Mouse (Mus musculus) liver, embryonic 14.5 days (tissue): Measurements from ENCODE around the gene Adsl. TPM values are rescaled to one million over a fixed set of nuclear protein-coding genes. Genes with fewer than 3 reads are reported as not detected.

Experiments
- ATAC-seq: fragments of 200-750 bp; cut with Nextera tagmentation; 2 replicates; pipeline ENCODE4 v1.8.0; 2017; ENCODE audit warnings: moderate number of reproducible peaks, mild to moderate bottlenecking, moderate library complexity; ENCODE audit not compliant: insufficient read depth
- DNase-seq, 3 experiments: peaks; one replicate each; pipeline ENCODE4 v3.0.0-alpha.2; 2012 to 2013; ENCODE audit warnings: low read depth in 3 of 3, low spot score in 3 of 3
- H3K27ac ChIP-seq: fragments of 300-500 bp; sonication (generic); 2 replicates; pipeline ENCODE4 v1.5.1; 2014; ENCODE audit warnings: moderate library complexity, mild to moderate bottlenecking, control low read depth, inconsistent platforms
- H3K27me3 ChIP-seq: fragments of 300-500 bp; sonication (generic); 2 replicates; pipeline ENCODE4 v1.6.1; 2014; ENCODE audit warnings: mild to moderate bottlenecking, low read length, moderate library complexity; ENCODE audit not compliant: control insufficient read depth, insufficient read depth
- H3K36me3 ChIP-seq: fragments of 300-500 bp; sonication (generic); replicated peaks from 2 replicates; pipeline ENCODE4 v1.6.1; 2014; ENCODE audit warnings: low read depth; ENCODE audit not compliant: control insufficient read depth, insufficient read depth
- H3K4me1 ChIP-seq, 2 experiments: fragments of 200-500 bp in 1 of 2; fragments of 300-500 bp in 1 of 2; sonication (generic) in 1 of 2; replicated peaks; 2 replicates each; pipeline ENCODE4 v1.6.1; 2012 to 2014; ENCODE audit warnings: antibody characterized with exemption in 1 of 2, inconsistent platforms in 1 of 2, low read length in 1 of 2; ENCODE audit not compliant: control insufficient read depth in 2 of 2, insufficient read depth in 2 of 2
- H3K4me2 ChIP-seq: fragments of 300-500 bp; sonication (generic); 2 replicates; pipeline ENCODE4 v1.6.1; 2014; ENCODE audit warnings: low read depth, mild to moderate bottlenecking, control low read depth, moderate library complexity
- H3K4me3 ChIP-seq, 2 experiments: fragments of 200-500 bp in 1 of 2; fragments of 300-500 bp in 1 of 2; sonication (generic) in 1 of 2; 2 replicates each; pipeline ENCODE4 v1.5.1; 2012 to 2014; ENCODE audit warnings: low read depth in 2 of 2, low read length in 2 of 2, mild to moderate bottlenecking in 2 of 2, control low read depth in 1 of 2, inconsistent platforms in 1 of 2, moderate library complexity in 1 of 2; ENCODE audit not compliant: insufficient read depth in 1 of 2
- H3K9ac ChIP-seq: fragments of 300-500 bp; sonication (generic); replicated peaks from 2 replicates; pipeline ENCODE4 v1.6.1; 2014; ENCODE audit warnings: mild to moderate bottlenecking, control low read depth, moderate library complexity
- H3K9me3 ChIP-seq: fragments of 300-500 bp; sonication (generic); 2 replicates; pipeline ENCODE4 v1.6.1; 2016; ENCODE audit warnings: low read length, mixed read lengths; ENCODE audit not compliant: control insufficient read depth
- CTCF ChIP-seq: IDR thresholded peaks from 2 replicates; pipeline ENCODE4 v1.5.1; 2016; ENCODE audit warnings: antibody characterized with exemption, low read depth, control low read depth
- EP300 ChIP-seq: IDR thresholded peaks from 2 replicates; pipeline ENCODE4 v1.6.1; 2016; ENCODE audit warnings: antibody characterized with exemption, low read depth
- WGBS: fragments of 180-500 bp; shearing (Covaris S2); extraction: QIAGEN DNeasy Blood & Tissue Kit; methylation state at CpG from one replicate; pipeline ENCODE4 v1.1.7; 2014; ENCODE audit not compliant: insufficient replicate concordance; 5-methylcytosine and 5-hydroxymethylcytosine counted together
- polyA plus RNA-seq, 2 experiments: library from polyadenylated mRNA; depleted of rRNA in 1 of 2; stranded (reverse) in 1 of 2; unstranded in 1 of 2; fragments of >200 nt; fragmentation: Nextera tagmentation in 1 of 2; extraction: Ambion mirVana in 1 of 2; gene quantifications; 2 replicates each; pipeline versions ENCODE4 v1.2.1 to v1.2.3; 2012 to 2014

Gene Adsl
- polyA plus RNA-seq, 2 experiments: 43.8 to 48.2 TPM

DNA sequence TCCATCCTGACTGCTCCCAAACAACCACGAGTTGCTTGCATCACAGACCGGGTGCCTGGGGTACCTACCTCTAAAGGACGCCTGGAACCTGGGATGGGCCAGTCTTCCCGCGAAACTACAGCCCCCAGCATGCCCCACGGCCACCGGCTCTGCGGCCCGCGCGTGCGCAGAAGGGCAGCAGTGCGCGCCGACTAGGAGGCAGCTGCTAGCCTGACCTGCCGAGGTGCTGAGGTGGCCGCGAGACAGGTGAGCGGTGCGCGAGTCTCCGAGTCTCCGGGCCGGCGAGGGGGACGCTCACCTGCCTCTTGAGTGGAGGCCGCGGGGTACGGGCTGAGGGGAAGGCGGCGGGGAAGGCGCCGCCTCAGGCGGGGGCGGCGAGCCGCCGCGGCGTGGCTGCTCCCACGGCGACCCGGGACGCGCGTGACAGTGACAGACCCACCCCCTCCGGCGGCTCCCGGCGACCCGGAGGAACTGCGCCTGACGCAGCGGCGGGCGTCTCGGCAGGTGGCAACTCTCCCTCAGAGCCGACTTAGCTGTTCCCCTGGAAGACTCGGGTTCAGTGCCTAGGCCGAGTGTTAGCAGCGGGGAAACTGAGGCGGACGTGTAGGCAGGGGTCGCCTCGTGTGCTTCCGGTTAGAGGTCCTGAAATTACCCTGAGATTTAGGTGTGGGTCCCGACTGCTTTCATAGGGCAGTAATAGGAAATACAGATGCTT, 29.5 kb downstream of the Adsl start, which contains the start of gene Sgsm3:
TSS of gene Sgsm3 (plus strand) at position 146 of the 715 bp plus-strand sequence.
- H3K4me1 ChIP-seq: peaks cover 0 to 22% of the 10 kb centered on the region in 2 experiments; a peak in 3 of 4 replicates
- WGBS: under 1% methylated on average over 66 of the region's 67 CpGs
- H3K9ac ChIP-seq: peak within 1 kb of the TSS; percentile 74
- peak; percentile 86 for ATAC-seq
- H3K27me3 ChIP-seq: no peaks in the 10 kb centered on the region
- H3K9me3 ChIP-seq: no peaks in the 10 kb centered on the region
- no peak within 1 kb of the TSS for H3K27ac ChIP-seq
- peak within 1 kb of the TSS; percentile 82 to 85 for H3K4me3 ChIP-seq
- TF ChIP-seq EP300: no peak
- TF ChIP-seq CTCF: no peak
- peak; percentile 67 to 72 (median 67) for DNase-seq
- H3K36me3 ChIP-seq: no peaks in the 10 kb centered on the region
- H3K4me2 ChIP-seq: peak within 1 kb of the TSS; percentile 72

DNA sequence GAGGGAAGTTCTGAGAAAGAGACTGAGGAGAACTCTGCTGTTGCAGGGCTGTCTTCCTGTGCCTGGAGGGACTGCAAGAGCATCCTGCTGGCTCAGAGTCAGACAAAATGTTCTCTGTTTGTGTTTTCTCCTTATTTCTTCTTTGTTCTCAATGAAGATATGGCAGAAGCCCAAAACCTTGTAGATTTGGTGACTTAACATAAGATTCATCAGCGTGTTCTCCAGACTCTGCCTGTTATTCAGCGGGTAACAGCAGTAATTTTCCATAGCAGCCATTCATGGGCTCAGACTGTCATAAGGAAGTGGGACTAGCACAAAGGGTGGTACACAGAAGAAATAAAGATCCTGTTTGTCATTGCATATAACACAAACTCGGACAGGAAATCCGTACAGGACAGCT, 31.3 kb downstream of the Adsl start:
- no peaks in the 10 kb centered on the region for H3K36me3 ChIP-seq
- 63% methylated on average over 4 of the region's 4 CpGs for WGBS
- no peak for TF ChIP-seq EP300
- TF ChIP-seq CTCF: no peak
- no peak for ATAC-seq
- no peaks in the 10 kb centered on the region for H3K27me3 ChIP-seq
- DNase-seq: no peak
- no peak overlapping the region for H3K4me2 ChIP-seq
- peaks cover 0 to 22% of the 10 kb centered on the region in 2 experiments; a peak in 3 of 4 replicates for H3K4me1 ChIP-seq
- H3K4me3 ChIP-seq: no peak overlapping the region
- H3K27ac ChIP-seq: no peak overlapping the region
- H3K9ac ChIP-seq: no peak overlapping the region
- no peaks in the 10 kb centered on the region for H3K9me3 ChIP-seq

DNA sequence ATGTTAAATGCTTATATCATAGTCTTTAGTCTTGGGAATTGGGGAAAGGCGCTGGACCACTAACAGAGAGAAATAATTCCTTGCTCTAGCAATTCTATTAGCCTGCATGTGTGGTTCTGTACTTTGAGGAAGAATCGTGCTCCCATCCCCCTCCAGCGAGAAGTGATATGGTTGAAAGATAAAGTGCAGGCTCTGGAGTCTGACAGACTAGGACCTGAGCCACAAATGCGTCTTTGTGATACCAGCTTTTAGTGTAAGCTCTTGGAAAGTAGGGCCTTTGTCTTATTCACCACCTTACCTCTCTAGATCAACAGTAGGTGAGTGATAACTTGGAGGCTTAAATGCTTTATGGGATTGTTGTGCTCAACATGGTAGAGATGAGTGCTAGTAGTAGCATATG, 32.9 kb downstream of the Adsl start:
- no peak for TF ChIP-seq CTCF
- peak; percentile 53; the same call in 1 of the 2 replicates for TF ChIP-seq EP300
- Histone ChIP-seq H3K27ac (no peak overlapping the region), H3K36me3 (no peaks in the 10 kb centered on the region), H3K9ac (no peak overlapping the region), H3K27me3 (no peaks in the 10 kb centered on the region), H3K4me2 (no peak overlapping the region), H3K4me3 (no peak overlapping the region), H3K4me1 (peaks cover 0 to 22% of the 10 kb centered on the region in 2 experiments; a peak in 3 of 4 replicates), H3K9me3 (no peaks in the 10 kb centered on the region)
- DNase-seq: peak in 1 of 3 experiments; percentile 28
- WGBS: 26% methylated on average over 4 of the region's 4 CpGs
- ATAC-seq: peak; percentile 66

DNA sequence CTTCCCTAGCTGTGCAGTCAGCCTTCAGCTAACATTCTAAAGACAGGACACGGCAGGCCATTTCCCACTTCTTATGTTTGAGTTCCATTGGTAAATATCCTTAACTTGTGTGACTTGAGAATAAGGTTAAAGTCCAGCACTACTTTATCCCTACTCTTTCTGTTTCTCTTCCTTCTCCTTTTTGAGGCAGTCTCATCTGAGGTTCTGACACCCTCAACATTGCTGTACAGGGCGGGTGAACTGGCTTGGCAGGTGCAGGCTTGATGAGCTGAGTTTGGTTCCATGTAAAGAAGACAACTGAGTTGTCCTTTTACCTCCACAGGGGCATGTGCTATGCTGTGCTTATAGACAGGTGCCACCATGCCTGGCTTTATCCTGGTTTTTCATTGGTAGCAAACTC, 35.0 kb downstream of the Adsl start:
- no peak overlapping the region for H3K4me2 ChIP-seq
- no peak for ATAC-seq
- H3K9ac ChIP-seq: no peak overlapping the region
- TF ChIP-seq CTCF (no peak), EP300 (no peak)
- H3K9me3 ChIP-seq: no peaks in the 10 kb centered on the region
- no peaks in the 10 kb centered on the region for H3K27me3 ChIP-seq
- H3K4me1 ChIP-seq: peaks cover 2 to 25% of the 10 kb centered on the region in 2 experiments; a peak in 3 of 4 replicates
- WGBS: 84% methylated on average over 2 of the region's 2 CpGs
- no peaks in the 10 kb centered on the region for H3K36me3 ChIP-seq
- no peak overlapping the region for H3K27ac ChIP-seq
- DNase-seq: no peak
- H3K4me3 ChIP-seq: no peak overlapping the region

DNA sequence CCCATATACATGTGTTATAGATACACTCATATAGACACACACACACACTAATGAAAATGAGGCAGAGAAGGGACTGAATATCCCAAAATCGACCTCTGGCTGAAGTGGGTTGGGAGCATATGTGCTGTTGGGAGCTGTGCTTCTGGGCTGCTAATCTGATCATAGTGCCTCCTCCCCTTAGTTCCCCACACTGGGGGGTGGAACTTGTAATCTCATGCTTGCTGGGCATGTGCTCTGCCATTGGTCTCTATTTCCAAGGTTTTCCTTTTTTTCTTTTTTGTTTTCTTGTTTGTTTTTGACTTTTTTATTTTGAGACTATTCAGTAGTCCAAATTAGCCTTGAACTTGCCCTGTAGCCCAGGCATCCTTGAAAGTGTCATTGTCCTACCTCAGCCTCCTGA, 40.0 kb downstream of the Adsl start:
- H3K27me3 ChIP-seq: no peaks in the 10 kb centered on the region
- H3K4me3 ChIP-seq: no peak overlapping the region
- DNase-seq (no peak), ATAC-seq (peak; percentile 65; the same call in 1 of the 2 replicates)
- WGBS: 14% methylated on average over 1 of the region's 1 CpGs
- no peaks in the 10 kb centered on the region for H3K9me3 ChIP-seq
- peaks cover 2 to 10% of the 10 kb centered on the region in 2 experiments; a peak in 3 of 4 replicates for H3K4me1 ChIP-seq
- H3K9ac ChIP-seq: no peak overlapping the region
- H3K4me2 ChIP-seq: no peak overlapping the region
- TF ChIP-seq CTCF (no peak), EP300 (no peak)
- H3K36me3 ChIP-seq: no peaks in the 10 kb centered on the region
- no peak overlapping the region for H3K27ac ChIP-seq
